20 mouse cellular contexts compared by ENCODE assay signal in genomic region chr8:66334265-66334664, GRCm38 (mm10).
DNase-seq lines count a peak whose midpoint lies in the region; ATAC-seq and TF ChIP-seq lines count a peak whose summit lies in the region.
"Had no signal": no experiment of that assay in that cellular context is flagged by ENCODE, and none has a peak within 500 bp of the region (broad histone marks: within the 10 kb centered on the region; RNA-seq: fewer than 3 reads in every experiment).

No protein-coding gene starts in this region.

- H3K79me2 ChIP-seq in liver, adult 2 months (ENCODE audit: control insufficient read depth, insufficient read depth, low read length) = no peaks in the 10 kb centered on the region

- H3K4me2 ChIP-seq in liver, embryonic 12.5 days = no peak overlapping the region
- H3K4me2 ChIP-seq: forebrain, embryonic 13.5 days; heart, embryonic 15.5 days; midbrain, embryonic 12.5 days had no signal

- intact Hi-C loops in heart, postnatal 10 days (cut with DNase I) = no loop called here

- H3K36me3 ChIP-seq in liver, adult 2 months (ENCODE audit: control insufficient read depth, insufficient read depth, low read length) = no peaks in the 10 kb centered on the region
- no peaks in the 10 kb centered on the region for H3K36me3 ChIP-seq in liver, embryonic 12.5 days
- H3K36me3 ChIP-seq: heart, embryonic 15.5 days; hindbrain, embryonic 10.5 days; midbrain, embryonic 12.5 days had no signal

- no peak for ATAC-seq in liver, embryonic 12.5 days
- peak; percentile 82 for ATAC-seq in megakaryocyte, adult 5-6 weeks (ENCODE audit: poor library complexity, severe bottlenecking)
- ATAC-seq: activated CD4-positive, CD25-positive, alpha-beta regulatory T cell, adult 4 months; forebrain, embryonic 13.5 days; hindbrain, postnatal 0 days; intestine, embryonic 16.5 days had no signal

- H3K4me3 ChIP-seq in liver, adult 2 months (ENCODE audit: insufficient read depth, low read depth, low read length) = no peak overlapping the region
- no peak overlapping the region for H3K4me3 ChIP-seq in liver, embryonic 12.5 days
- H3K4me3 ChIP-seq: forebrain, embryonic 13.5 days; heart, embryonic 15.5 days; hindbrain, embryonic 10.5 days; midbrain, embryonic 12.5 days had no signal

- no peak for TF ChIP-seq CTCF in liver, adult 2 months (IDR thresholded peaks at IDR 0.05; ENCODE audit: low read depth, low read length)

- peak; percentile 27 for DNase-seq in liver, adult 2 months (ENCODE audit: extremely low read depth, low read depth, low spot score)
- peak; percentile 53 to 66 for DNase-seq in spleen, postnatal 36 days (ENCODE audit: low spot score in 2 of 2)
- no peak for DNase-seq in spleen, postnatal 4 days (ENCODE audit: low spot score in 2 of 2)
- DNase-seq in urinary bladder, postnatal 10 days (ENCODE audit: low spot score) = no peak
- DNase-seq in kidney, adult 9 months = no peak
- no peak for DNase-seq in heart, postnatal 10 days
- DNase-seq: adrenal gland, adult 8-10 months; cerebellum, adult 8-10 months; cerebellum, postnatal 36 days; gastrocnemius, postnatal 36 days; kidney, postnatal 25 days had no signal

- no peaks in the 10 kb centered on the region for H3K9me3 ChIP-seq in liver, embryonic 12.5 days (replicated peaks)
- H3K9me3 ChIP-seq: forebrain, embryonic 13.5 days; heart, embryonic 15.5 days; hindbrain, embryonic 10.5 days; midbrain, embryonic 12.5 days had no signal

- H3K9ac ChIP-seq in liver, adult 2 months (ENCODE audit: low read depth, low read length) = no peak overlapping the region
- no peak overlapping the region for H3K9ac ChIP-seq in liver, embryonic 12.5 days
- H3K9ac ChIP-seq: forebrain, embryonic 13.5 days; heart, embryonic 15.5 days; midbrain, embryonic 12.5 days had no signal

- H3K4me1 ChIP-seq in liver, adult 2 months (ENCODE audit: control insufficient read depth, insufficient read depth, low read length) = no peaks in the 10 kb centered on the region
- H3K4me1 ChIP-seq in liver, embryonic 12.5 days = no peaks in the 10 kb centered on the region
- H3K4me1 ChIP-seq: forebrain, embryonic 13.5 days; heart, embryonic 15.5 days; hindbrain, embryonic 10.5 days; midbrain, embryonic 12.5 days had no signal

- no peak for TF ChIP-seq POLR2A in liver, adult 2 months (IDR thresholded peaks at IDR 0.05; ENCODE audit: extremely low read depth, insufficient read depth, low read length)

- no peak overlapping the region for H3K27ac ChIP-seq in liver, adult 2 months (replicated peaks; ENCODE audit: insufficient read depth, low read depth, low read length)
- H3K27ac ChIP-seq in liver, embryonic 12.5 days = no peak overlapping the region
- H3K27ac ChIP-seq: forebrain, embryonic 13.5 days; heart, embryonic 15.5 days; hindbrain, embryonic 10.5 days; hindbrain, postnatal 0 days; midbrain, embryonic 12.5 days had no signal

- H3K27me3 ChIP-seq in liver, adult 2 months (ENCODE audit: control insufficient read depth, insufficient read depth, low read length) = no peaks in the 10 kb centered on the region
- H3K27me3 ChIP-seq in liver, embryonic 12.5 days (replicated peaks) = no peaks in the 10 kb centered on the region
- H3K27me3 ChIP-seq: forebrain, embryonic 13.5 days; heart, embryonic 15.5 days; midbrain, embryonic 12.5 days had no signal

- 65% methylated on average over 3 of the region's 3 CpGs for WGBS in liver, adult 2 months
- WGBS in liver, embryonic 12.5 days (ENCODE audit: insufficient replicate concordance) = 44% methylated on average over 3 of the region's 3 CpGs

Comparison
In these comparisons a context has a peak if more than half of its experiments do, and no peak if none do; other contexts are left out.
1. DNase-seq: peak in liver, adult 2 months (single experiment) and spleen, postnatal 36 days (2 of 2); none in spleen, postnatal 4 days (0 of 2), urinary bladder, postnatal 10 days (single experiment), kidney, adult 9 months (single experiment) and heart, postnatal 10 days (0 of 2).